Mouse (Mus musculus) subcutaneous adipose tissue, adult 2 months (tissue): Measurements from ENCODE around the gene Olfr612. TPM values are rescaled to one million over a fixed set of nuclear protein-coding genes. Genes with fewer than 3 reads are reported as not detected.

Experiments used
- polyA plus RNA-seq: library from polyadenylated mRNA; depleted of rRNA; stranded (reverse); fragments of >200 nt; gene quantifications from 2 replicates; pipeline ENCODE4 v1.2.3, GENCODE M21; 2012; ENCODE audit warnings: low replicate concordance; rRNA removed

Gene Olfr612
- polyA plus RNA-seq: not detected in 2 replicates

GRCm38 (mm10) chr7:103542617-103543016 lies at the start of gene Olfr612:
Gene Olfr612 (minus strand): TSS chr7:103542717.

GRCm38 (mm10) chr7:103589803-103590202 lies 47.3 kb upstream of the Olfr612 start, which contains the start of gene Olfr618:
Gene Olfr618 (plus strand): TSS chr7:103590103.

GRCm38 (mm10) chr7:103572761-103573160 lies 30.2 kb upstream of the Olfr612 start, which contains the start of gene Olfr617:
Gene Olfr617 (plus strand): TSS chr7:103573061.

GRCm38 (mm10) chr7:103569043-103569442 lies 26.5 kb upstream of the Olfr612 start, which contains the start of gene Olfr616:
Gene Olfr616 (minus strand): TSS chr7:103569143.

GRCm38 (mm10) chr7:103555779-103556178 lies 13.3 kb upstream of the Olfr612 start, which contains the start of gene Olfr615:
Gene Olfr615 (plus strand): TSS chr7:103556079.

GRCm38 (mm10) chr7:103547774-103548173 lies 5.3 kb upstream of the Olfr612 start, which contains the start of gene Olfr613:
Gene Olfr613 (plus strand): TSS chr7:103548074.

GRCm38 (mm10) chr7:103520746-103521145 lies 21.8 kb downstream of the Olfr612 start, which contains the start of gene Olfr611:
Gene Olfr611 (minus strand): TSS chr7:103520846.

GRCm38 (mm10) chr7:103512022-103512421 lies 30.5 kb downstream of the Olfr612 start, which contains the start of gene Olfr610:
Gene Olfr610 (minus strand): TSS chr7:103512122.

GRCm38 (mm10) chr7:103497962-103498361 lies 44.6 kb downstream of the Olfr612 start, which contains the start of gene Olfr609:
Gene Olfr609 (minus strand): TSS chr7:103498062.

Other genes starting within 250 kb of the Olfr612 start
- not detected in 2 replicates for gene Olfr596, start 237.1 kb downstream of the Olfr612 start, polyA plus RNA-seq
- gene Olfr597, start 226.4 kb downstream of the Olfr612 start, polyA plus RNA-seq: not detected in 2 replicates
- not detected in 2 replicates for gene Olfr598, start 219.1 kb downstream of the Olfr612 start, polyA plus RNA-seq
- gene Olfr599, start 206.8 kb downstream of the Olfr612 start, polyA plus RNA-seq: not detected in 2 replicates
- not detected in 2 replicates for gene Olfr600, start 193.0 kb downstream of the Olfr612 start, polyA plus RNA-seq
- not detected in 2 replicates for gene Olfr601, start 180.1 kb downstream of the Olfr612 start, polyA plus RNA-seq
- not detected in 2 replicates for gene Olfr603, start 156.5 kb downstream of the Olfr612 start, polyA plus RNA-seq
- not detected in 2 replicates for gene Usp17lc, start 127.6 kb downstream of the Olfr612 start, polyA plus RNA-seq
- gene Olfr605, start 97.3 kb downstream of the Olfr612 start, polyA plus RNA-seq: not detected in 2 replicates
- gene Olfr606, start 93.7 kb downstream of the Olfr612 start, polyA plus RNA-seq: not detected in 2 replicates
- gene Olfr607, start 78.6 kb downstream of the Olfr612 start, polyA plus RNA-seq: not detected in 2 replicates
- gene Olfr608, start 72.8 kb downstream of the Olfr612 start, polyA plus RNA-seq: not detected in 2 replicates
- gene Olfr609, start 44.7 kb downstream of the Olfr612 start, polyA plus RNA-seq: not detected in 2 replicates
- not detected in 2 replicates for gene Olfr610, start 30.6 kb downstream of the Olfr612 start, polyA plus RNA-seq
- not detected in 2 replicates for gene Olfr611, start 21.9 kb downstream of the Olfr612 start, polyA plus RNA-seq
- gene Olfr613, start 5.4 kb upstream of the Olfr612 start, polyA plus RNA-seq: not detected in 2 replicates
- not detected in 2 replicates for gene Olfr615, start 13.4 kb upstream of the Olfr612 start, polyA plus RNA-seq
- not detected in 2 replicates for gene Olfr616, start 26.4 kb upstream of the Olfr612 start, polyA plus RNA-seq
- gene Olfr617, start 30.3 kb upstream of the Olfr612 start, polyA plus RNA-seq: not detected in 2 replicates
- not detected in 2 replicates for gene Olfr618, start 47.4 kb upstream of the Olfr612 start, polyA plus RNA-seq
- gene Olfr619, start 57.9 kb upstream of the Olfr612 start, polyA plus RNA-seq: not detected in 2 replicates
- not detected in 2 replicates for gene Olfr620, start 69.8 kb upstream of the Olfr612 start, polyA plus RNA-seq
- not detected in 2 replicates for gene Olfr622, start 100.0 kb upstream of the Olfr612 start, polyA plus RNA-seq
- gene Olfr623, start 121.0 kb upstream of the Olfr612 start, polyA plus RNA-seq: not detected in 2 replicates
- not detected in 2 replicates for gene Olfr624, start 128.5 kb upstream of the Olfr612 start, polyA plus RNA-seq
- gene Olfr625-ps1, start 140.0 kb upstream of the Olfr612 start, polyA plus RNA-seq: not detected in 2 replicates
- not detected in 2 replicates for gene Olfr243, start 172.0 kb upstream of the Olfr612 start, polyA plus RNA-seq
- not detected in 2 replicates for gene Olfr628, start 187.7 kb upstream of the Olfr612 start, polyA plus RNA-seq
- gene Olfr629, start 202.2 kb upstream of the Olfr612 start, polyA plus RNA-seq: not detected in 2 replicates
- not detected in 2 replicates for gene Olfr630, start 214.6 kb upstream of the Olfr612 start, polyA plus RNA-seq
- not detected in 2 replicates for gene Olfr69, start 228.9 kb upstream of the Olfr612 start, polyA plus RNA-seq
- gene Olfr68, start 237.0 kb upstream of the Olfr612 start, polyA plus RNA-seq: not detected in 2 replicates
- gene Olfr67, start 249.1 kb upstream of the Olfr612 start, polyA plus RNA-seq: not detected in 2 replicates